ENCODE assay signal across 12 mouse cellular contexts in the genomic region with DNA sequence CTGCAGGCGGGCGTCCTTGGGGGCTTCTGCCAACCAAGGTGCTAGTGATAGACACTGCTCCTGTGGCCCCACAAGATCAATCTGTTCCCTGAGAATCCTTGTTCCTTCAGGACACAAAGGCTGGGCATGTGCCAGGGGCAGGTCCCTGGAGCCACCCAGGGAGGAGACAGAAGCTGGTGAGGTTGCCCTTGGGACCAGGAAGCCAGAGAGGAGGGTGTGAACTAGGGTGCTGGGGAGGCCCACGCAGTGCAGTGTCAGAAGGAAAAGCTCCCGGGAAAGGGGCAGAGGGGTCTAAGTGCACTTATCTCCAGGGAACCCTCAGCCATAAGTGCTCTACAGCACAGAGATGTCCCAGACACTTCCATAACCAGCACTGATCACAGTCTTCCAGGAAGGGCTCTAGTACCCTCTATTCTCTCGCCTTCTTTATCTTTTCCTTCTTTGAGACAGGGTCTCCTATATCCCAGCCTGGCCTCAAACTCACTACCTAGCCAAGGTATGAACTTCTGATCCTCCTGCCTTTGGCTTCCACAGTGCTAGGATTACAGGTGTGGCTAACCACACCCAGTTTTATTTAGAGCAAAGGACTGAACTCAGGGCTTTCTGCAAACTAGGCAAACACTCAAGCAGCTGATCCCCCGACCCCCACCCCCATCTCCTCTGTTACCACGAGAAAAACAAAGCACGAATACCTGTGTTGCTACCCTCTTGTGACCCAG.
DNase-seq lines count a peak whose midpoint lies in the region; ATAC-seq and TF ChIP-seq lines count a peak whose summit lies in the region.
"Had no signal": no experiment of that assay in that cellular context is flagged by ENCODE, and none has a peak within 500 bp of the region (broad histone marks: within the 10 kb centered on the region; RNA-seq: fewer than 3 reads in every experiment).

No protein-coding gene starts in this region.

- no peak for TF ChIP-seq EP300 in ES-Bruce4 (IDR thresholded peaks at IDR 0.05; ENCODE audit: insufficient read depth, low read depth, low read length)

- WGBS in hindbrain, embryonic 10.5 days = 73% methylated on average over 8 of the region's 8 CpGs
- WGBS in hindbrain, embryonic 11.5 days = 75% methylated on average over 8 of the region's 8 CpGs
- WGBS in forebrain, embryonic 12.5 days = 74% methylated on average over 8 of the region's 8 CpGs
- WGBS in midbrain, embryonic 13.5 days = 83% methylated on average over 8 of the region's 8 CpGs

- TF ChIP-seq CTCF in ES-Bruce4 (IDR thresholded peaks at IDR 0.05; ENCODE audit: low read depth, low read length) = no peak

- no peak for DNase-seq in hindbrain, embryonic 10.5 days (ENCODE audit: low spot score)
- DNase-seq in hindbrain, embryonic 11.5 days (ENCODE audit: low spot score) = no peak
- no peak for DNase-seq in right cerebral cortex, postnatal 36 days (ENCODE audit: low spot score in 2 of 2)
- DNase-seq in embryo, embryonic 9.5 days (ENCODE audit: extremely low spot score) = no peak
- no peak for DNase-seq in urinary bladder, postnatal 4 days (ENCODE audit: low spot score in 2 of 2)
- DNase-seq: cerebellum, adult 2 months; thymus, postnatal 14 days had no signal

- peak overlapping the region; percentile 40; the same call in 1 of the 2 replicates for H3K27ac ChIP-seq in hindbrain, embryonic 10.5 days
- no peak overlapping the region for H3K27ac ChIP-seq in hindbrain, embryonic 11.5 days (ENCODE audit: low read depth, low read length)
- H3K27ac ChIP-seq in ES-Bruce4 (ENCODE audit: insufficient read depth, low read length) = peak overlapping the region; percentile 74
- H3K27ac ChIP-seq in forebrain, embryonic 12.5 days = peak overlapping the region; percentile 56; the same call in 1 of the 2 replicates
- H3K27ac ChIP-seq in midbrain, embryonic 13.5 days = peak overlapping the region; percentile 44

- no peak for ATAC-seq in hindbrain, embryonic 11.5 days (ENCODE audit: low FRiP score)
- no peak for ATAC-seq in forebrain, embryonic 12.5 days (ENCODE audit: low FRiP score)
- no peak for ATAC-seq in midbrain, embryonic 13.5 days

- H3K36me3 ChIP-seq in hindbrain, embryonic 10.5 days = peaks cover 37% of the 10 kb centered on the region
- H3K36me3 ChIP-seq in hindbrain, embryonic 11.5 days (ENCODE audit: control insufficient read depth, insufficient read depth, low read length) = no peaks in the 10 kb centered on the region
- no peaks in the 10 kb centered on the region for H3K36me3 ChIP-seq in ES-Bruce4 (ENCODE audit: control insufficient read depth, insufficient read depth, low read length, poor library complexity, severe bottlenecking)
- H3K36me3 ChIP-seq in forebrain, embryonic 12.5 days (replicated peaks) = peaks cover 29% of the 10 kb centered on the region
- H3K36me3 ChIP-seq in midbrain, embryonic 13.5 days = peaks cover 36% of the 10 kb centered on the region
- H3K36me3 ChIP-seq: G1E had no signal

- H3K4me3 ChIP-seq in hindbrain, embryonic 10.5 days = no peak overlapping the region
- H3K4me3 ChIP-seq in hindbrain, embryonic 11.5 days (ENCODE audit: low read depth, low read length) = no peak overlapping the region
- H3K4me3 ChIP-seq in ES-Bruce4 (ENCODE audit: low read depth, low read length) = no peak overlapping the region
- H3K4me3 ChIP-seq in forebrain, embryonic 12.5 days (replicated peaks) = no peak overlapping the region
- H3K4me3 ChIP-seq in midbrain, embryonic 13.5 days (replicated peaks) = no peak overlapping the region
- H3K4me3 ChIP-seq: erythroblast, embryonic 14.5 days had no signal

- H3K9me3 ChIP-seq in hindbrain, embryonic 10.5 days = no peaks in the 10 kb centered on the region
- no peaks in the 10 kb centered on the region for H3K9me3 ChIP-seq in hindbrain, embryonic 11.5 days (ENCODE audit: control insufficient read depth, low read length)
- H3K9me3 ChIP-seq in ES-Bruce4 (replicated peaks; ENCODE audit: control insufficient read depth, insufficient read depth, low read length, poor library complexity, severe bottlenecking) = no peaks in the 10 kb centered on the region
- H3K9me3 ChIP-seq in forebrain, embryonic 12.5 days = no peaks in the 10 kb centered on the region
- no peaks in the 10 kb centered on the region for H3K9me3 ChIP-seq in midbrain, embryonic 13.5 days
- H3K9me3 ChIP-seq: G1E had no signal

- H3K27me3 ChIP-seq in hindbrain, embryonic 10.5 days (ENCODE audit: insufficient read depth, poor library complexity, severe bottlenecking) = no peaks in the 10 kb centered on the region
- H3K27me3 ChIP-seq in hindbrain, embryonic 11.5 days (ENCODE audit: control insufficient read depth, insufficient read depth, low read length) = no peaks in the 10 kb centered on the region
- no peaks in the 10 kb centered on the region for H3K27me3 ChIP-seq in ES-Bruce4 (ENCODE audit: control insufficient read depth, insufficient read depth, low read length, poor library complexity, severe bottlenecking)
- no peaks in the 10 kb centered on the region for H3K27me3 ChIP-seq in forebrain, embryonic 12.5 days
- H3K27me3 ChIP-seq in midbrain, embryonic 13.5 days = no peaks in the 10 kb centered on the region

- TF ChIP-seq POLR2A in ES-Bruce4 (IDR thresholded peaks at IDR 0.05; ENCODE audit: insufficient read depth, low read length) = no peak

- peaks cover 36% of the 10 kb centered on the region for H3K4me1 ChIP-seq in hindbrain, embryonic 10.5 days (replicated peaks)
- H3K4me1 ChIP-seq in hindbrain, embryonic 11.5 days (replicated peaks; ENCODE audit: control insufficient read depth, insufficient read depth, low read length) = no peaks in the 10 kb centered on the region; the same call in 1 of the 2 replicates
- H3K4me1 ChIP-seq in ES-Bruce4 (ENCODE audit: control insufficient read depth, insufficient read depth, low read length) = peaks cover 7% of the 10 kb centered on the region
- H3K4me1 ChIP-seq in forebrain, embryonic 12.5 days = peaks cover 35% of the 10 kb centered on the region
- peaks cover 39% of the 10 kb centered on the region for H3K4me1 ChIP-seq in midbrain, embryonic 13.5 days (replicated peaks)

- H3K4me2 ChIP-seq in hindbrain, embryonic 11.5 days (replicated peaks; ENCODE audit: low read depth, low read length) = no peak overlapping the region
- no peak overlapping the region for H3K4me2 ChIP-seq in forebrain, embryonic 12.5 days
- no peak overlapping the region for H3K4me2 ChIP-seq in midbrain, embryonic 13.5 days (replicated peaks)

- H3K9ac ChIP-seq in hindbrain, embryonic 11.5 days (ENCODE audit: low read depth, low read length) = no peak overlapping the region
- no peak overlapping the region for H3K9ac ChIP-seq in ES-Bruce4 (ENCODE audit: low read depth, poor library complexity, severe bottlenecking)
- H3K9ac ChIP-seq in forebrain, embryonic 12.5 days = peak overlapping the region; percentile 17; the same call in 1 of the 2 replicates
- 0 out of 2 replicates have a peak overlapping the region, but pooled peaks have one; percentile 28 for H3K9ac ChIP-seq in midbrain, embryonic 13.5 days (replicated peaks)

Comparison
In these comparisons a context has a peak if more than half of its experiments do, and no peak if none do; other contexts are left out.
1. H3K9ac ChIP-seq: peak in forebrain, embryonic 12.5 days (single experiment) and midbrain, embryonic 13.5 days (single experiment); none in hindbrain, embryonic 11.5 days (single experiment) and ES-Bruce4 (single experiment).